Mouse (Mus musculus) lung, postnatal 0 days (tissue): ENCODE data around the gene Acox2. TPM values are rescaled to one million over a fixed set of nuclear protein-coding genes. Genes with fewer than 3 reads are reported as not detected.

Experiments
- ATAC-seq: fragments of 200-750 bp; cut with Nextera tagmentation; 2 replicates; pipeline ENCODE4 v1.8.0; 2017; ENCODE audit warnings: moderate library complexity
- DNase-seq: peaks from one replicate; pipeline ENCODE4 v3.0.0-alpha.2; 2016; ENCODE audit warnings: low spot score
- H3K27ac ChIP-seq: fragments of 300-500 bp; sonication (generic); 2 replicates; pipeline ENCODE4 v1.5.1; 2014; ENCODE audit warnings: antibody characterized with exemption, mild to moderate bottlenecking, low read length, mixed read lengths
- H3K27me3 ChIP-seq: fragments of 300-500 bp; sonication (generic); replicated peaks from 2 replicates; pipeline ENCODE4 v1.6.1; 2014; ENCODE audit warnings: low read length, mixed read lengths; ENCODE audit not compliant: insufficient read depth
- H3K36me3 ChIP-seq: fragments of 300-500 bp; sonication (generic); 2 replicates; pipeline ENCODE4 v1.6.1; 2014; ENCODE audit warnings: low read length, mixed read lengths; ENCODE audit not compliant: insufficient read depth
- H3K4me1 ChIP-seq: fragments of 300-500 bp; sonication (generic); 2 replicates; pipeline ENCODE4 v1.6.1; 2014; ENCODE audit warnings: antibody characterized with exemption, low read depth, low read length, mixed read lengths; ENCODE audit not compliant: insufficient read depth
- H3K4me2 ChIP-seq: fragments of 300-500 bp; sonication (generic); replicated peaks from 2 replicates; pipeline ENCODE4 v1.6.1; 2014; ENCODE audit warnings: low read depth, mild to moderate bottlenecking, low read length, moderate library complexity, mixed read lengths
- H3K4me3 ChIP-seq: fragments of 300-500 bp; sonication (generic); 2 replicates; pipeline ENCODE4 v1.5.1; 2014; ENCODE audit warnings: low read depth, low read length
- H3K9ac ChIP-seq: fragments of 300-500 bp; sonication (generic); replicated peaks from 2 replicates; pipeline ENCODE4 v1.6.1; 2014; ENCODE audit warnings: low read depth, mild to moderate bottlenecking
- H3K9me3 ChIP-seq: fragments of 300-500 bp; sonication (generic); 2 replicates; pipeline ENCODE4 v1.6.1; 2016; ENCODE audit warnings: low read length, mixed read lengths
- CTCF ChIP-seq: IDR thresholded peaks from 2 replicates; pipeline ENCODE4 v1.5.1; 2016; ENCODE audit warnings: antibody characterized with exemption, mild to moderate bottlenecking
- EP300 ChIP-seq: IDR thresholded peaks from 2 replicates; pipeline ENCODE4 v1.6.1; 2016; ENCODE audit warnings: antibody characterized with exemption, mild to moderate bottlenecking, control low read depth
- WGBS: fragments of 180-500 bp; shearing (Covaris S2); extraction: QIAGEN DNeasy Blood & Tissue Kit; methylation state at CpG from one replicate; pipeline ENCODE4 v1.1.7; 2014; 5-methylcytosine and 5-hydroxymethylcytosine counted together
- polyA plus RNA-seq: library from polyadenylated mRNA; unstranded; fragments of >200 nt; fragmentation: Nextera tagmentation; extraction: Ambion mirVana; gene quantifications from 2 replicates; pipeline ENCODE4 v1.2.1, GENCODE M21; 2015

The Acox2 gene
- polyA plus RNA-seq, 1 experiment from 2014 or later = 6.3 TPM

- WGBS = 69% methylated on average over 2 of the region's 2 CpGs
- ATAC-seq (no peak), DNase-seq (no peak)
- TF ChIP-seq EP300 (no peak), CTCF (no peak)
- no peak overlapping the region for H3K4me3 ChIP-seq
- no peak overlapping the region for H3K4me2 ChIP-seq
- H3K36me3 ChIP-seq = no peaks in the 10 kb centered on the region
- no peak overlapping the region for H3K27ac ChIP-seq
- no peak overlapping the region for H3K9ac ChIP-seq
- no peaks in the 10 kb centered on the region for H3K27me3 ChIP-seq
- H3K9me3 ChIP-seq = no peaks in the 10 kb centered on the region
- H3K4me1 ChIP-seq = peaks cover 11% of the 10 kb centered on the region; the same call in 1 of the 2 replicates
Measured at GRCm38 (mm10) chr14:8212996-8213395, 46.2 kb downstream of the Acox2 start.

DNA sequence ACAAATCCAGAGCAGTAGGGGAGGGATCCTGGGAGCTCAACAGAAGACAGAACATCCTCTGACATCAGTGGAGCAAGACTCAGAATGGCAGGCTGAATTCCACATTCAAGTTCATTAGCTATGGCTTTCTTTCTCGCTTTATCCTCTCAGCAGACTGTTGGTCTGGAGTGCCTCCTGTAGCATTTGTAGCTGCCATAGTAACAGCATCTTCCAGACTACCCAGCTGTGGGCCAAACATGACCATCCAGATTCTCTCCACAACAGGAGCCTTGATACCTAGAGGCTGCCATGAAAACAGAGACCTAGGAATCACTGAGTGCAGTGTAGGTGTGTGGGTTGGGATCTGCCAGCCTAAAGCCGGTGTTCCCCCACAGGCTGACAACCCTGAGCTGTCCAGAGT lies 49.3 kb downstream of the Acox2 start:
- 90% methylated on average over 2 of the region's 2 CpGs for WGBS
- Histone ChIP-seq H3K4me1 (peaks cover 2% of the 10 kb centered on the region; the same call in 1 of the 2 replicates), H3K9me3 (no peaks in the 10 kb centered on the region), H3K36me3 (no peaks in the 10 kb centered on the region), H3K27ac (no peak overlapping the region), H3K9ac (no peak overlapping the region), H3K27me3 (no peaks in the 10 kb centered on the region), H3K4me3 (no peak overlapping the region), H3K4me2 (no peak overlapping the region)
- no peak for DNase-seq
- no peak for TF ChIP-seq EP300
- TF ChIP-seq CTCF = no peak
- ATAC-seq = no peak

- DNase-seq = no peak
- 55% methylated on average over 3 of the region's 3 CpGs for WGBS
- H3K4me1 ChIP-seq = no peaks in the 10 kb centered on the region
Measured at GRCm38 (mm10) chr14:8208876-8209275, 50.3 kb downstream of the Acox2 start.

DNA sequence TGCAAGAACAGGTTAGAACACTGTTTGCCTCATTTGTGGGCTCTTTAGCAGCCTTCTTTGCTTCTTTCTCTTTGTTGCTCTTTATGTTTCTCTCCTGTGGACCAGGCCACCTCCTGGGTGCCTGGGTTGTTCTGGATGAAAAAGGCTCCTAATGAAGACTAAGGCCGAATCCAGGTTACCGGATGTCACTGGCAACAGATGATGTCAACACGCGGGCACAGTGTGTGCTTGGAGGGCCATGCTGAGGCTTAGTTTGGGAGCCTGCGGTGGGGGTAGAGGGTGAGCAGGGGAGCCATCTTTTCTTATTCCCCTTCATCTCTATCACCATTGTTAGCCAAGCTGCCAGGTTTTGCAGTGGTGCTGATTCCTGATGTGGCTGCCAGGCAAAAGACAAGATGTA lies 51.6 kb downstream of the Acox2 start:
- no peak overlapping the region for H3K9ac ChIP-seq
- DNase-seq (no peak), ATAC-seq (no peak)
- TF ChIP-seq CTCF (no peak), EP300 (no peak)
- no peaks in the 10 kb centered on the region for H3K9me3 ChIP-seq
- 87% methylated on average over 5 of the region's 5 CpGs for WGBS
- H3K27ac ChIP-seq = no peak overlapping the region
- no peaks in the 10 kb centered on the region for H3K4me1 ChIP-seq
- no peaks in the 10 kb centered on the region for H3K27me3 ChIP-seq
- no peak overlapping the region for H3K4me3 ChIP-seq
- no peaks in the 10 kb centered on the region for H3K36me3 ChIP-seq
- H3K4me2 ChIP-seq = no peak overlapping the region

More at GRCm38 (mm10) chr14:8208876-8209275, 50.3 kb downstream of the Acox2 start:
- no peak for ATAC-seq
- Histone ChIP-seq H3K9ac (no peak overlapping the region), H3K27ac (no peak overlapping the region), H3K9me3 (no peaks in the 10 kb centered on the region), H3K36me3 (no peaks in the 10 kb centered on the region), H3K27me3 (no peaks in the 10 kb centered on the region), H3K4me3 (no peak overlapping the region), H3K4me2 (no peak overlapping the region)
- TF ChIP-seq CTCF (no peak), EP300 (no peak)

GRCm38 (mm10) chr14:8207105-8207504 lies 52.0 kb downstream of the Acox2 start:
- no peak for ATAC-seq
- Histone ChIP-seq H3K4me1 (no peaks in the 10 kb centered on the region), H3K9me3 (no peaks in the 10 kb centered on the region), H3K9ac (no peak overlapping the region), H3K27me3 (no peaks in the 10 kb centered on the region), H3K4me2 (no peak overlapping the region), H3K27ac (no peak overlapping the region), H3K36me3 (no peaks in the 10 kb centered on the region), H3K4me3 (no peak overlapping the region)
- 38% methylated on average over 5 of the region's 5 CpGs for WGBS
- no peak for DNase-seq
- no peak for TF ChIP-seq CTCF
- no peak for TF ChIP-seq EP300

DNA sequence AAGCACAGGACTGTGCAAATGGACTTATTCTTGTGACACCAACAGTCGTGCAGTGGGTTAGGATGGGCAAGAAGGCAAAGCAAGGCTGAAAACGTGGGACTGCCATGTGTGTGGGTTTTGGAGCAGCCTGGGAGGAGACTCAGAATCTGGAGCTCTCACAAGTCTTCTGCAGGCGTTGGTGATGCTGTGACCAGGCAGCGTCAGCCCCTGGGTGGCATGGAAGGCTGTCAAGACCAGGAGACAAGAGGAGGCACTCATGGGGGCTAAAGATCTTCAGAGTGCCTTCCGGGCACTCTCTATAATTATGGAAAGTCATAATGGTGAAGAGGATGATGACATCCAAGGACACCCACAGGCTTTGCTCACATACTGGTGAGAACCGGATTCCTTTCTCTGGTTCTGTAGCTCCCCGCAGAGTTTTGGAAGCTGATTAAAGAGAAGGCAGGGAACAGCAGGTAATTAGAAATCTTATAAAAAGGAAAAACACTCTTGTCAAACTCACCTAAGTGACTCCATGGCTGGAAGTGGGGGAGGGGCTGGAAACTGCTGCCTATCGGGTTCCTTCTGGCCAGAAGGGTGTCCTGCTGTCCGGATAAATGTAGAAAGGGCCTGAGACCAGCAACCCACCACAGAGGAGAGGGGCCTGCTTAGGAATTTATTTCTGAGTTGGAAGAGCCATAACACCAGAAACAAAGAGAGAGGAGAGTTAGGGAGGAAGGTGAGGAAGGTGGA lies 52.8 kb downstream of the Acox2 start:
- no peaks in the 10 kb centered on the region for H3K9me3 ChIP-seq
- H3K36me3 ChIP-seq = no peaks in the 10 kb centered on the region
- no peak overlapping the region for H3K27ac ChIP-seq
- 45% methylated on average over 9 of the region's 9 CpGs for WGBS
- ATAC-seq (no peak), DNase-seq (no peak)
- TF ChIP-seq EP300 (no peak), CTCF (no peak)
- no peaks in the 10 kb centered on the region for H3K27me3 ChIP-seq
- H3K4me3 ChIP-seq = no peak overlapping the region
- H3K4me2 ChIP-seq = no peak overlapping the region
- H3K9ac ChIP-seq = no peak overlapping the region
- H3K4me1 ChIP-seq = no peaks in the 10 kb centered on the region

- Histone ChIP-seq H3K9me3 (no peaks in the 10 kb centered on the region), H3K27me3 (no peaks in the 10 kb centered on the region), H3K4me3 (no peak overlapping the region), H3K27ac (no peak overlapping the region), H3K4me2 (no peak overlapping the region), H3K4me1 (no peaks in the 10 kb centered on the region), H3K9ac (no peak overlapping the region), H3K36me3 (no peaks in the 10 kb centered on the region)
- no peak for ATAC-seq
- 75% methylated on average over 3 of the region's 3 CpGs for WGBS
- no peak for DNase-seq
- no peak for TF ChIP-seq CTCF
- no peak for TF ChIP-seq EP300
Measured at GRCm38 (mm10) chr14:8201715-8202114, 57.4 kb downstream of the Acox2 start.
